Mouse (Mus musculus): ENCODE data around the gene Nostrin. TPM values are rescaled to one million over a fixed set of nuclear protein-coding genes. Genes with fewer than 3 reads are reported as not detected.

Nostrin gene
- polyA plus RNA-seq, 2 experiments = 5.0 to 10.0 TPM

GRCm38 (mm10) chr2:69116767-69117166 lies 18.8 kb upstream of the Nostrin start:
- Histone ChIP-seq H3K27me3 (ENCODE audit: control insufficient read depth, insufficient read depth, low read length) (no peaks in the 10 kb centered on the region), H3K4me3 (ENCODE audit: insufficient read depth in 1 of 2, low read depth in 2 of 2, low read length in 2 of 2) (no peak overlapping the region), H3K9me3 (ENCODE audit: control insufficient read depth, low read length) (no peaks in the 10 kb centered on the region), H3K4me1 (replicated peaks; ENCODE audit: control insufficient read depth in 2 of 2, insufficient read depth in 2 of 2, low read length in 1 of 2) (no peaks in the 10 kb centered on the region), H3K36me3 (replicated peaks; ENCODE audit: control insufficient read depth, insufficient read depth, low read depth) (no peaks in the 10 kb centered on the region), H3K9ac (replicated peaks) (no peak overlapping the region), H3K4me2 (ENCODE audit: low read depth) (no peak overlapping the region), H3K27ac (no peak overlapping the region)
- ATAC-seq (ENCODE audit: insufficient read depth) (no peak), DNase-seq (ENCODE audit: low read depth in 3 of 3, low spot score in 3 of 3) (no peak)
- no peak for TF ChIP-seq EP300 (IDR thresholded peaks at IDR 0.05; ENCODE audit: low read depth)
- TF ChIP-seq CTCF (IDR thresholded peaks at IDR 0.05; ENCODE audit: low read depth) = no peak
- 59% methylated on average over 4 of the region's 4 CpGs for WGBS (ENCODE audit: insufficient replicate concordance)

GRCm38 (mm10) chr2:69118994-69119393 lies 16.6 kb upstream of the Nostrin start:
- Histone ChIP-seq H3K4me1 (replicated peaks; ENCODE audit: control insufficient read depth in 2 of 2, insufficient read depth in 2 of 2, low read length in 1 of 2) (no peaks in the 10 kb centered on the region), H3K36me3 (replicated peaks; ENCODE audit: control insufficient read depth, insufficient read depth, low read depth) (no peaks in the 10 kb centered on the region), H3K9ac (replicated peaks) (no peak overlapping the region), H3K4me3 (ENCODE audit: insufficient read depth in 1 of 2, low read depth in 2 of 2, low read length in 2 of 2) (no peak overlapping the region), H3K27me3 (ENCODE audit: control insufficient read depth, insufficient read depth, low read length) (no peaks in the 10 kb centered on the region), H3K4me2 (ENCODE audit: low read depth) (no peak overlapping the region), H3K27ac (no peak overlapping the region), H3K9me3 (ENCODE audit: control insufficient read depth, low read length) (no peaks in the 10 kb centered on the region)
- ATAC-seq (ENCODE audit: insufficient read depth) = no peak
- DNase-seq (ENCODE audit: low read depth in 3 of 3, low spot score in 3 of 3) = no peak
- TF ChIP-seq EP300 (IDR thresholded peaks at IDR 0.05; ENCODE audit: low read depth) (no peak), CTCF (IDR thresholded peaks at IDR 0.05; ENCODE audit: low read depth) (no peak)
- WGBS (ENCODE audit: insufficient replicate concordance) = 61% methylated on average over 1 of the region's 1 CpGs

GRCm38 (mm10) chr2:69119718-69120117 lies 15.9 kb upstream of the Nostrin start:
- H3K4me1 ChIP-seq (replicated peaks; ENCODE audit: control insufficient read depth in 2 of 2, insufficient read depth in 2 of 2, low read length in 1 of 2) = no peaks in the 10 kb centered on the region
- H3K27ac ChIP-seq = no peak overlapping the region
- no peak overlapping the region for H3K4me2 ChIP-seq (ENCODE audit: low read depth)
- no peak for TF ChIP-seq EP300 (IDR thresholded peaks at IDR 0.05; ENCODE audit: low read depth)
- TF ChIP-seq CTCF (IDR thresholded peaks at IDR 0.05; ENCODE audit: low read depth) = no peak
- H3K36me3 ChIP-seq (replicated peaks; ENCODE audit: control insufficient read depth, insufficient read depth, low read depth) = no peaks in the 10 kb centered on the region
- no peaks in the 10 kb centered on the region for H3K9me3 ChIP-seq (ENCODE audit: control insufficient read depth, low read length)
- H3K4me3 ChIP-seq (ENCODE audit: insufficient read depth in 1 of 2, low read depth in 2 of 2, low read length in 2 of 2) = no peak overlapping the region
- no peak for DNase-seq (ENCODE audit: low read depth in 3 of 3, low spot score in 3 of 3)
- no peaks in the 10 kb centered on the region for H3K27me3 ChIP-seq (ENCODE audit: control insufficient read depth, insufficient read depth, low read length)
- no peak overlapping the region for H3K9ac ChIP-seq (replicated peaks)
- 58% methylated on average over 2 of the region's 2 CpGs for WGBS (ENCODE audit: insufficient replicate concordance)
- ATAC-seq (ENCODE audit: insufficient read depth) = no peak

GRCm38 (mm10) chr2:69121681-69122080 lies 13.9 kb upstream of the Nostrin start:
- Histone ChIP-seq H3K27me3 (ENCODE audit: control insufficient read depth, insufficient read depth, low read length) (no peaks in the 10 kb centered on the region), H3K4me2 (ENCODE audit: low read depth) (no peak overlapping the region), H3K9me3 (ENCODE audit: control insufficient read depth, low read length) (no peaks in the 10 kb centered on the region), H3K9ac (replicated peaks) (no peak overlapping the region), H3K27ac (no peak overlapping the region), H3K36me3 (replicated peaks; ENCODE audit: control insufficient read depth, insufficient read depth, low read depth) (no peaks in the 10 kb centered on the region), H3K4me1 (replicated peaks; ENCODE audit: control insufficient read depth in 2 of 2, insufficient read depth in 2 of 2, low read length in 1 of 2) (no peaks in the 10 kb centered on the region), H3K4me3 (ENCODE audit: insufficient read depth in 1 of 2, low read depth in 2 of 2, low read length in 2 of 2) (no peak overlapping the region)
- TF ChIP-seq CTCF (IDR thresholded peaks at IDR 0.05; ENCODE audit: low read depth) (no peak), EP300 (IDR thresholded peaks at IDR 0.05; ENCODE audit: low read depth) (no peak)
- DNase-seq (ENCODE audit: low read depth in 3 of 3, low spot score in 3 of 3) = no peak
- WGBS (ENCODE audit: insufficient replicate concordance) = 53% methylated on average over 4 of the region's 4 CpGs
- no peak for ATAC-seq (ENCODE audit: insufficient read depth)

- no peaks in the 10 kb centered on the region for H3K9me3 ChIP-seq (ENCODE audit: control insufficient read depth, low read length)
- H3K4me2 ChIP-seq (ENCODE audit: low read depth) = no peak overlapping the region
- WGBS (ENCODE audit: insufficient replicate concordance) = 32% methylated on average over 3 of the region's 3 CpGs
- peaks cover 0 to 8% of the 10 kb centered on the region in 2 experiments; a peak in 2 of 4 replicates for H3K4me1 ChIP-seq (replicated peaks; ENCODE audit: control insufficient read depth in 2 of 2, insufficient read depth in 2 of 2, low read length in 1 of 2)
- no peak overlapping the region for H3K4me3 ChIP-seq (ENCODE audit: insufficient read depth in 1 of 2, low read depth in 2 of 2, low read length in 2 of 2)
- TF ChIP-seq CTCF (IDR thresholded peaks at IDR 0.05; ENCODE audit: low read depth) (no peak), EP300 (IDR thresholded peaks at IDR 0.05; ENCODE audit: low read depth) (no peak)
- no peak overlapping the region for H3K9ac ChIP-seq (replicated peaks)
- ATAC-seq (ENCODE audit: insufficient read depth) = no peak
- DNase-seq (ENCODE audit: low read depth in 3 of 3, low spot score in 3 of 3) = no peak
- H3K27ac ChIP-seq = no peak overlapping the region
- H3K36me3 ChIP-seq (replicated peaks; ENCODE audit: control insufficient read depth, insufficient read depth, low read depth) = no peaks in the 10 kb centered on the region
- no peaks in the 10 kb centered on the region for H3K27me3 ChIP-seq (ENCODE audit: control insufficient read depth, insufficient read depth, low read length)
These were observed 10.2 kb upstream of the Nostrin start for GRCm38 (mm10) chr2:69125425-69125824.
